Mouse (Mus musculus) lung, embryonic 16.5 days (tissue): ENCODE measurements around the gene Kmt5c. TPM values are rescaled to one million over a fixed set of nuclear protein-coding genes. Genes with fewer than 3 reads are reported as not detected.
A peak's percentile ranks its signal among the peaks of the same experiment; 100 is the strongest.

ENCODE experiments used
- ATAC-seq: fragments of 200-750 bp; cut with Nextera tagmentation; 2 replicates; pipeline ENCODE4 v1.8.0; 2017; ENCODE audit warnings: low read depth, mild to moderate bottlenecking, moderate library complexity
- H3K27ac ChIP-seq: fragments of 300-500 bp; sonication (generic); 2 replicates; pipeline ENCODE4 v1.5.1; 2014; ENCODE audit warnings: mild to moderate bottlenecking, control low read depth, low read length
- H3K27me3 ChIP-seq: fragments of 300-500 bp; sonication (generic); 2 replicates; pipeline ENCODE4 v1.6.1; 2014; ENCODE audit warnings: low read depth, low read length, mixed read lengths; ENCODE audit not compliant: control insufficient read depth, insufficient read depth
- H3K36me3 ChIP-seq: fragments of 300-500 bp; sonication (generic); 2 replicates; pipeline ENCODE4 v1.6.1; 2014; ENCODE audit warnings: low read length; ENCODE audit not compliant: control insufficient read depth, insufficient read depth
- H3K4me1 ChIP-seq: fragments of 300-500 bp; sonication (generic); replicated peaks from 2 replicates; pipeline ENCODE4 v1.6.1; 2014; ENCODE audit warnings: low read length, mixed read lengths; ENCODE audit not compliant: control insufficient read depth, insufficient read depth
- H3K4me2 ChIP-seq: fragments of 300-500 bp; sonication (generic); 2 replicates; pipeline ENCODE4 v1.6.1; 2014; ENCODE audit warnings: low read depth, low read length, control low read depth
- H3K4me3 ChIP-seq: fragments of 300-500 bp; sonication (generic); 2 replicates; pipeline ENCODE4 v1.5.1; 2014; ENCODE audit warnings: mild to moderate bottlenecking, low read length, control low read depth
- H3K9ac ChIP-seq: fragments of 300-500 bp; sonication (generic); 2 replicates; pipeline ENCODE4 v1.6.1; 2014; ENCODE audit warnings: low read length, control low read depth
- H3K9me3 ChIP-seq: fragments of 300-500 bp; sonication (generic); 2 replicates; pipeline ENCODE4 v1.6.1; 2016; ENCODE audit warnings: low read length; ENCODE audit not compliant: control insufficient read depth
- WGBS: fragments of 180-500 bp; shearing (Covaris S2); extraction: QIAGEN DNeasy Blood & Tissue Kit; methylation state at CpG from one replicate; pipeline ENCODE4 v1.1.7; 2014; 5-methylcytosine and 5-hydroxymethylcytosine counted together
- polyA plus RNA-seq: library from polyadenylated mRNA; unstranded; fragments of >200 nt; fragmentation: Nextera tagmentation; extraction: Ambion mirVana; gene quantifications from 2 replicates; pipeline ENCODE4 v1.2.1, GENCODE M21; 2015

Gene Kmt5c
- polyA plus RNA-seq, 1 experiment from 2014 or later = 57.2 TPM

GRCm38 (mm10) chr7:4741672-4742481 is 2.0 kb downstream of the Kmt5c start:
- H3K9ac ChIP-seq = peak overlapping the region; percentile 37; the same call in 1 of the 2 replicates
- no peaks in the 10 kb centered on the region for H3K9me3 ChIP-seq
- H3K4me3 ChIP-seq = peak overlapping the region; percentile 65
- H3K36me3 ChIP-seq = peaks cover 3% of the 10 kb centered on the region
- no peak for ATAC-seq
- H3K4me1 ChIP-seq = peaks cover 15% of the 10 kb centered on the region
- no peaks in the 10 kb centered on the region for H3K27me3 ChIP-seq
- H3K27ac ChIP-seq = no peak overlapping the region
- 71% methylated on average over 21 of the region's 21 CpGs for WGBS
- peak overlapping the region; percentile 76 for H3K4me2 ChIP-seq

- Histone ChIP-seq H3K27ac (no peak overlapping the region), H3K9me3 (no peaks in the 10 kb centered on the region), H3K4me1 (peaks cover 15% of the 10 kb centered on the region), H3K4me2 (no peak overlapping the region), H3K27me3 (no peaks in the 10 kb centered on the region), H3K9ac (no peak overlapping the region), H3K36me3 (peaks cover 3% of the 10 kb centered on the region), H3K4me3 (no peak overlapping the region)
- 71% methylated on average over 6 of the region's 6 CpGs for WGBS
- no peak for ATAC-seq
These were observed 2.5 kb downstream of the Kmt5c start for GRCm38 (mm10) chr7:4742482-4742819.

- Histone ChIP-seq H3K36me3 (peaks cover 3% of the 10 kb centered on the region), H3K27ac (no peak overlapping the region), H3K4me3 (no peak overlapping the region), H3K27me3 (no peaks in the 10 kb centered on the region), H3K9ac (no peak overlapping the region), H3K4me2 (no peak overlapping the region), H3K4me1 (peaks cover 15% of the 10 kb centered on the region), H3K9me3 (no peaks in the 10 kb centered on the region)
- 57% methylated on average over 2 of the region's 2 CpGs for WGBS
- no peak for ATAC-seq
These were observed 3.4 kb downstream of the Kmt5c start for GRCm38 (mm10) chr7:4743354-4743753.

GRCm38 (mm10) chr7:4744886-4745285 is 5.0 kb downstream of the Kmt5c start:
- H3K9ac ChIP-seq = no peak overlapping the region
- no peaks in the 10 kb centered on the region for H3K9me3 ChIP-seq
- ATAC-seq = no peak
- H3K27ac ChIP-seq = no peak overlapping the region
- H3K4me2 ChIP-seq = no peak overlapping the region
- 94% methylated on average over 6 of the region's 6 CpGs for WGBS
- peaks cover 9% of the 10 kb centered on the region for H3K4me1 ChIP-seq
- H3K27me3 ChIP-seq = no peaks in the 10 kb centered on the region
- H3K4me3 ChIP-seq = no peak overlapping the region
- peaks cover 3% of the 10 kb centered on the region for H3K36me3 ChIP-seq

- Histone ChIP-seq H3K4me3 (no peak overlapping the region), H3K9me3 (no peaks in the 10 kb centered on the region), H3K27me3 (no peaks in the 10 kb centered on the region), H3K9ac (no peak overlapping the region), H3K4me2 (no peak overlapping the region), H3K27ac (no peak overlapping the region), H3K4me1 (peaks cover 5% of the 10 kb centered on the region), H3K36me3 (peaks cover 3% of the 10 kb centered on the region)
- ATAC-seq = no peak
- 86% methylated on average over 22 of the region's 22 CpGs for WGBS
These were observed 6.5 kb downstream of the Kmt5c start for GRCm38 (mm10) chr7:4746326-4746980.

- 69% methylated on average over 9 of the region's 9 CpGs for WGBS
- Histone ChIP-seq H3K4me1 (peaks cover 6% of the 10 kb centered on the region), H3K4me3 (no peak overlapping the region), H3K9ac (no peak overlapping the region), H3K4me2 (no peak overlapping the region), H3K27ac (no peak overlapping the region), H3K36me3 (peaks cover 3% of the 10 kb centered on the region), H3K9me3 (no peaks in the 10 kb centered on the region), H3K27me3 (no peaks in the 10 kb centered on the region)
- no peak for ATAC-seq
These were observed 7.4 kb downstream of the Kmt5c start for GRCm38 (mm10) chr7:4747156-4747899.

- Histone ChIP-seq H3K9me3 (no peaks in the 10 kb centered on the region), H3K4me3 (no peak overlapping the region), H3K4me1 (peaks cover 8% of the 10 kb centered on the region), H3K27ac (no peak overlapping the region), H3K4me2 (no peak overlapping the region), H3K36me3 (peaks cover 3% of the 10 kb centered on the region), H3K27me3 (no peaks in the 10 kb centered on the region), H3K9ac (no peak overlapping the region)
- 71% methylated on average over 4 of the region's 4 CpGs for WGBS
- ATAC-seq = no peak
These were observed 8.4 kb downstream of the Kmt5c start for GRCm38 (mm10) chr7:4748321-4748720.

GRCm38 (mm10) chr7:4749169-4749568 is 9.3 kb downstream of the Kmt5c start:
- H3K36me3 ChIP-seq = peaks cover 3% of the 10 kb centered on the region
- 77% methylated on average over 2 of the region's 2 CpGs for WGBS
- ATAC-seq = no peak
- no peaks in the 10 kb centered on the region for H3K27me3 ChIP-seq
- no peak overlapping the region for H3K4me2 ChIP-seq
- no peak overlapping the region for H3K9ac ChIP-seq
- H3K4me3 ChIP-seq = no peak overlapping the region
- no peaks in the 10 kb centered on the region for H3K9me3 ChIP-seq
- H3K4me1 ChIP-seq = peaks cover 8% of the 10 kb centered on the region
- no peak overlapping the region for H3K27ac ChIP-seq
